Mouse (Mus musculus) liver, embryonic 14 days (tissue): Measurements from ENCODE around the gene BC025446. TPM values are rescaled to one million over a fixed set of nuclear protein-coding genes. Genes with fewer than 3 reads are reported as not detected.

Experiments
- polyA plus RNA-seq: library from polyadenylated mRNA; depleted of rRNA; stranded (reverse); fragments of >200 nt; gene quantifications from 2 replicates; pipeline ENCODE4 v1.2.3, GENCODE M21; 2012; rRNA removed

BC025446 gene
- 3.1 and 4.4 TPM in 2 replicates for polyA plus RNA-seq

GRCm38 (mm10) chr15:75215778-75216691, at the start of gene BC025446:
Gene BC025446, plus strand, starts transcription at chr15:75216376.

GRCm38 (mm10) chr15:75268121-75268520, 51.9 kb downstream of the BC025446 start, which contains the start of gene Ly6f:
Gene Ly6f, plus strand, starts transcription at chr15:75268421.

Other genes starting within 250 kb of the BC025446 start
- gene Ly6i, start 232.9 kb upstream of the BC025446 start, polyA plus RNA-seq, result 0.02 and 0.05 TPM in 2 replicates
- gene Ly6a, start 218.3 kb upstream of the BC025446 start, polyA plus RNA-seq, result 2.0 and 2.8 TPM in 2 replicates
- 0.20 and 0.24 TPM in 2 replicates for gene Ly6c1, start 167.5 kb upstream of the BC025446 start, polyA plus RNA-seq
- 17.8 and 28.2 TPM in 2 replicates for gene Ly6c2, start 104.4 kb upstream of the BC025446 start, polyA plus RNA-seq
- 0.24 and 0.25 TPM in 2 replicates for gene Ly6g, start 61.1 kb upstream of the BC025446 start, polyA plus RNA-seq
- 0.06 TPM in 1 of 2 replicates, not detected in the other for gene Ly6f, start 52.0 kb downstream of the BC025446 start, polyA plus RNA-seq